Mouse (Mus musculus) CH12.LX (cell line): Measurements from ENCODE around the gene Dmtf1. TPM values are rescaled to one million over a fixed set of nuclear protein-coding genes. Genes with fewer than 3 reads are reported as not detected.

Experiments
- DNase-seq: peaks from one replicate; pipeline ENCODE4 v3.0.0-alpha.2; 2013; ENCODE audit errors: extremely low read depth
- H3K27ac ChIP-seq: 2 replicates; pipeline ENCODE4 v1.5.1; 2012; ENCODE audit warnings: low read depth, mild to moderate bottlenecking, control low read depth, moderate library complexity; ENCODE audit not compliant: insufficient read depth
- H3K27me3 ChIP-seq: replicated peaks from 2 replicates; pipeline ENCODE3; 2012; ENCODE audit warnings: inconsistent platforms
- H3K36me3 ChIP-seq, 2 experiments: replicated peaks in 1 of 2; 2 replicates each; pipeline versions ENCODE3 to v1.6.1; 2012; ENCODE audit warnings: inconsistent platforms in 1 of 2, low read length in 1 of 2, mild to moderate bottlenecking in 1 of 2, mixed read lengths in 1 of 2, moderate library complexity in 1 of 2; ENCODE audit not compliant: control insufficient read depth in 1 of 2, insufficient read depth in 1 of 2
- H3K4me1 ChIP-seq, 2 experiments: 2 replicates each; pipeline ENCODE4 v1.6.1; 2012; ENCODE audit warnings: inconsistent platforms in 1 of 2, moderate library complexity in 1 of 2; ENCODE audit not compliant: insufficient read depth in 2 of 2, control insufficient read depth in 1 of 2
- H3K4me2 ChIP-seq: 2 replicates; pipeline ENCODE4 v1.6.1; 2012; ENCODE audit warnings: low read depth, mild to moderate bottlenecking, control low read depth; ENCODE audit not compliant: poor library complexity, insufficient read depth, severe bottlenecking
- H3K4me3 ChIP-seq, 3 experiments: fragments of 150-350 bp in 1 of 3; sonication (generic) in 1 of 3; replicated peaks in 1 of 3; 2 replicates each; pipeline versions ENCODE3 to v1.5.1; 2011 to 2012; ENCODE audit warnings: low read depth in 2 of 3, low read length in 2 of 3, mild to moderate bottlenecking in 2 of 3, moderate library complexity in 2 of 3, control low read depth in 1 of 3, improper control_type of control experiment in 1 of 3, inconsistent platforms in 1 of 3, mixed read lengths in 1 of 3; ENCODE audit not compliant: poor library complexity in 1 of 3
- H3K79me2 ChIP-seq: replicated peaks from 2 replicates; pipeline ENCODE4 v1.6.1; 2012; ENCODE audit warnings: mild to moderate bottlenecking, moderate library complexity; ENCODE audit not compliant: control insufficient read depth, poor library complexity, insufficient read depth, severe bottlenecking; ENCODE audit errors: extremely low read depth
- H3K9ac ChIP-seq: 2 replicates; pipeline ENCODE4 v1.6.1; 2012; ENCODE audit warnings: low read depth, mild to moderate bottlenecking, control low read depth, moderate library complexity; ENCODE audit not compliant: insufficient read depth
- H3K9me3 ChIP-seq: replicated peaks from 2 replicates; pipeline ENCODE3; 2012; ENCODE audit warnings: low read length, inconsistent platforms, mixed read lengths
- CHD1 ChIP-seq: IDR thresholded peaks from 2 replicates; pipeline ENCODE4 v1.6.1; 2012; ENCODE audit warnings: low read depth, low read length, improper control_type of control experiment, inconsistent platforms
- E2F4 ChIP-seq: IDR thresholded peaks from 2 replicates; pipeline ENCODE4 v1.6.1; 2011; ENCODE audit warnings: low read depth, low read length, improper control_type of control experiment; ENCODE audit not compliant: insufficient replicate concordance
- EP300 ChIP-seq: IDR thresholded peaks from 2 replicates; pipeline ENCODE4 v1.6.1; 2011; ENCODE audit warnings: low read length, improper control_type of control experiment
- HCFC1 ChIP-seq: IDR thresholded peaks from 2 replicates; pipeline ENCODE4 v1.6.1; 2012; ENCODE audit warnings: low read depth, mild to moderate bottlenecking, inconsistent platforms, low read length, improper control_type of control experiment
- IRF4 ChIP-seq: IDR thresholded peaks from 2 replicates; pipeline ENCODE4 v1.6.1; 2014; ENCODE audit warnings: low read depth, mild to moderate bottlenecking, inconsistent platforms, low read length, improper control_type of control experiment
- JUN ChIP-seq: IDR thresholded peaks from 2 replicates; pipeline ENCODE4 v1.6.1; 2011; ENCODE audit warnings: low read depth, mild to moderate bottlenecking, low read length, improper control_type of control experiment, moderate library complexity; ENCODE audit not compliant: insufficient read depth
- MAX ChIP-seq: IDR thresholded peaks from 2 replicates; pipeline ENCODE4 v1.6.1; 2011; ENCODE audit warnings: low read length, improper control_type of control experiment
- NELFE ChIP-seq: IDR thresholded peaks from 2 replicates; pipeline ENCODE4 v1.6.1; 2011; ENCODE audit warnings: low read depth, low read length, improper control_type of control experiment
- RAD21 ChIP-seq: IDR thresholded peaks from 2 replicates; pipeline ENCODE4 v1.6.1; 2011; ENCODE audit warnings: low read depth, mild to moderate bottlenecking, low read length, improper control_type of control experiment, moderate library complexity
- RCOR1 ChIP-seq: conservative IDR thresholded peaks from 2 replicates; pipeline ENCODE4 v1.6.1; 2012; ENCODE audit warnings: low read depth, mild to moderate bottlenecking, inconsistent platforms, low read length, improper control_type of control experiment
- SMC3 ChIP-seq: IDR thresholded peaks from 2 replicates; pipeline ENCODE4 v1.6.1; 2011; ENCODE audit warnings: low read depth, low read length, improper control_type of control experiment
- TBP ChIP-seq: conservative IDR thresholded peaks from 2 replicates; pipeline ENCODE4 v1.6.1; 2011; ENCODE audit warnings: low read depth, low read length, improper control_type of control experiment
- TCF12 ChIP-seq: IDR thresholded peaks from 2 replicates; pipeline ENCODE4 v1.6.1; 2014; ENCODE audit warnings: low read depth, mild to moderate bottlenecking, inconsistent platforms, low read length, improper control_type of control experiment
- UBTF ChIP-seq: IDR thresholded peaks from 2 replicates; pipeline ENCODE4 v1.6.1; 2012; ENCODE audit warnings: low read depth, mild to moderate bottlenecking, inconsistent platforms, low read length, improper control_type of control experiment, moderate library complexity
- ZC3H11A ChIP-seq: IDR thresholded peaks from 2 replicates; pipeline ENCODE4 v1.6.1; 2012; ENCODE audit warnings: low read depth, mild to moderate bottlenecking, inconsistent platforms, low read length, improper control_type of control experiment
- ZKSCAN1 ChIP-seq: IDR thresholded peaks from 2 replicates; pipeline ENCODE4 v1.6.1; 2012; ENCODE audit warnings: low read depth, inconsistent platforms, low read length, improper control_type of control experiment, borderline replicate concordance
- dilution Hi-C: fragments of 300-500 bp; cut with MboI; formaldehyde crosslinking; loops from 2 replicates; pipeline ENCODE4 v1.14.3; 2020; ENCODE audit warnings: low sequenced_read_pairs; ENCODE audit not compliant: extremely low pct_unique_long_range_greater_than_20kb, extremely low pct_ligation_motif_present
- in situ Hi-C: fragments of 300-500 bp; cut with MboI; formaldehyde crosslinking; loops from 3 replicates; pipeline ENCODE4 v1.14.3; 2019; ENCODE audit warnings: low sequenced_read_pairs, low pct_ligation_motif_present, low pct_unique_long_range_greater_than_20kb, mixed read lengths
- polyA plus RNA-seq: library from polyadenylated mRNA; unstranded; fragments of >175 nt; gene quantifications from 2 replicates; pipeline ENCODE4 v1.2.1, GENCODE M21; 2012; ENCODE audit warnings: low read depth; ENCODE audit not compliant: insufficient read length
- total RNA-seq, 2 experiments: library from RNA; depleted of rRNA; stranded (reverse); fragments of 300-350 nt in 1 of 2; fragments of >200 nt in 1 of 2; gene quantifications; 2 replicates each; pipeline ENCODE4 v1.2.3; 2012 to 2014

Gene Dmtf1
- total and polyA plus RNA-seq, 3 experiments = 18.1 to 36.8 (median 30.6) TPM

DNA sequence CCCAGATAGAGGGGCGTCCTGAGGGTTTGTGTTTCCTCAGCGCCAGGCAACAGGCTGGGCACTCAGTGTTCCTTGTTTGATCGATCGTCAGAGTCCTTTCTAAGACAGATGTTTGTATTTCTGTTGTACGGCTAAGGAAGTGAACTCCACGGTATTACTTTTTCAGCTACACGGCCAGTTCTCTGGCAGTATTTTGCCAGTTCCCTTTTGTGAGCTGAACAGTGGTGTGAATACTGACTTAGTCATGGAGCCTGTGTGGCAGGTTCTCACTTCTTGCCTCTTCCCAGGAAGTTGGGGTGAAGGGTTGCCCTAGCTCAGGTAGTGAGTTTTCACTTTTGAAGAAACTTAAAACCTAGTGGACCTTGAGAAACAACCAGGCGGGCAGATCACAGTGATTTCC is 57.6 kb downstream of the Dmtf1 start:
- peaks cover 12 to 60% of the 10 kb centered on the region in 2 experiments for H3K4me1 ChIP-seq
- H3K4me2 ChIP-seq = peak overlapping the region; percentile 84
- peaks cover 77% of the 10 kb centered on the region for H3K79me2 ChIP-seq
- peak overlapping the region; percentile 22; the same call in 1 of the 2 replicates for H3K9ac ChIP-seq
- H3K4me3 ChIP-seq = peak overlapping the region in 1 of 3 experiments; percentile 4
- H3K27ac ChIP-seq = no peak overlapping the region
- no peak for DNase-seq
- in situ Hi-C loops = no loop called here
- no peaks in the 10 kb centered on the region for H3K27me3 ChIP-seq
- H3K9me3 ChIP-seq = no peaks in the 10 kb centered on the region
- TF ChIP-seq E2F4 (no peak), CHD1 (no peak), JUN (no peak), EP300 (no peak), IRF4 (no peak), ZKSCAN1 (no peak), RCOR1 (no peak), ZC3H11A (no peak), SMC3 (no peak), MAX (no peak), TBP (no peak), HCFC1 (no peak), NELFE (no peak), TCF12 (no peak), RAD21 (no peak), UBTF (no peak)
- H3K36me3 ChIP-seq = peaks cover 10 to 31% of the 10 kb centered on the region in 2 experiments
- dilution Hi-C loops = no loop called here

DNA sequence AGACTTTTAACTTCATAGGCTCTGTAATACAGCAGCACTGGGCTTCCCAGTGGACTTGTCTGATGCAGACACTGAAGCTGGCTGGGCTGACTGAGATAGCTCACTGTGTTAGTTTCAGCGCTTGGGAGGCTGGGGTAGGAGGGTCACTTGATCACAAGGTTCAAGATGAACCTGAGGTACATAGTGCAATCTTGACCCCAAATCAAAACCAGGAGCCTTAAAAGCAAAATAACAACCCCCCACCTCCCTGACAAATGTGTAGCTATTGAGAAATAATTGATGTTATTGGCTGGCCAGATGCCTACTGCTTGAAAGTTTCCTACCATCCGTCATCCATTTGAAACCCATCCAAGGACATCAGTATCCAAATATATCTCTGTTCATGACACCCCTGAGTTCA is 58.9 kb downstream of the Dmtf1 start:
- H3K4me3 ChIP-seq = peak overlapping the region; percentile 79 to 99 (median 91)
- H3K9ac ChIP-seq = peak overlapping the region; percentile 97; the same call in 1 of the 2 replicates
- no peak for DNase-seq

More for the DNA sequence above, 58.9 kb downstream of the Dmtf1 start:
- H3K27ac ChIP-seq = peak overlapping the region; percentile 51; the same call in 1 of the 2 replicates
- peaks cover 66% of the 10 kb centered on the region for H3K79me2 ChIP-seq
- dilution Hi-C loops = no loop called here
- TF ChIP-seq UBTF = no peak
- peaks cover 3 to 48% of the 10 kb centered on the region in 2 experiments for H3K4me1 ChIP-seq
- in situ Hi-C loops = no loop called here
- peaks cover 11% of the 10 kb centered on the region for H3K9me3 ChIP-seq
- peaks cover 10 to 28% of the 10 kb centered on the region in 2 experiments for H3K36me3 ChIP-seq
- H3K27me3 ChIP-seq = no peaks in the 10 kb centered on the region
- H3K4me2 ChIP-seq = peak overlapping the region; percentile 40
